Mouse (Mus musculus) forelimb bud, embryonic 11.5 days (tissue): ENCODE measurements around the gene Pnpla1.

Experiments used
- DNase-seq: peaks from one replicate; pipeline ENCODE4 v3.0.0-alpha.2; 2012; ENCODE audit warnings: low read depth, low spot score

Gene Pnpla1

GRCm38 (mm10) chr17:28843665-28844064 is 14.5 kb upstream of the Pnpla1 start:
- DNase-seq: no peak

- no peak for DNase-seq
Observed at GRCm38 (mm10) chr17:28846974-28847617, 11.1 kb upstream of the Pnpla1 start.

- DNase-seq: no peak
Observed at GRCm38 (mm10) chr17:28850511-28850910, 7.7 kb upstream of the Pnpla1 start.

GRCm38 (mm10) chr17:28854377-28854776 is 3.8 kb upstream of the Pnpla1 start:
- no peak for DNase-seq

GRCm38 (mm10) chr17:28855166-28855885 is 2.9 kb upstream of the Pnpla1 start:
- DNase-seq: peak; percentile 27

GRCm38 (mm10) chr17:28856030-28856429 is 2.2 kb upstream of the Pnpla1 start:
- DNase-seq: no peak

GRCm38 (mm10) chr17:28863926-28864325 is 5.7 kb downstream of the Pnpla1 start:
- no peak for DNase-seq

GRCm38 (mm10) chr17:28864464-28864863 is 6.3 kb downstream of the Pnpla1 start:
- DNase-seq: no peak

- no peak for DNase-seq
Observed at GRCm38 (mm10) chr17:28866921-28867320, 8.7 kb downstream of the Pnpla1 start.

GRCm38 (mm10) chr17:28867381-28867780 is 9.2 kb downstream of the Pnpla1 start:
- DNase-seq: no peak

GRCm38 (mm10) chr17:28869412-28870110 is 11.3 kb downstream of the Pnpla1 start:
- DNase-seq: no peak

GRCm38 (mm10) chr17:28870435-28870834 is 12.2 kb downstream of the Pnpla1 start:
- DNase-seq: no peak

- DNase-seq: no peak
Observed at GRCm38 (mm10) chr17:28871831-28872230, 13.6 kb downstream of the Pnpla1 start.

- no peak for DNase-seq
Observed at GRCm38 (mm10) chr17:28872322-28872721, 14.1 kb downstream of the Pnpla1 start.

GRCm38 (mm10) chr17:28874216-28874615 is 16.0 kb downstream of the Pnpla1 start:
- DNase-seq: no peak

GRCm38 (mm10) chr17:28874825-28875224 is 16.6 kb downstream of the Pnpla1 start:
- no peak for DNase-seq

GRCm38 (mm10) chr17:28875316-28875715 is 17.1 kb downstream of the Pnpla1 start:
- peak; percentile 30 for DNase-seq

GRCm38 (mm10) chr17:28876331-28876730 is 18.1 kb downstream of the Pnpla1 start:
- no peak for DNase-seq

GRCm38 (mm10) chr17:28876821-28877220 is 18.6 kb downstream of the Pnpla1 start:
- peak; percentile 27 for DNase-seq

- peak; percentile 88 for DNase-seq
Observed at GRCm38 (mm10) chr17:28879931-28880391, 21.8 kb downstream of the Pnpla1 start.

- peak; percentile 44 for DNase-seq
Observed at GRCm38 (mm10) chr17:28882316-28882715, 24.1 kb downstream of the Pnpla1 start.

GRCm38 (mm10) chr17:28882810-28883209 is 24.6 kb downstream of the Pnpla1 start:
- no peak for DNase-seq
